Mouse (Mus musculus) thymus, adult 2 months (tissue): ENCODE results near the gene Myo15.

Source experiments
- CTCF ChIP-seq: fragments of 200-500 bp; IDR thresholded peaks from 2 replicates; pipeline ENCODE4 v1.5.1; 2012; ENCODE audit warnings: mild to moderate bottlenecking, control low read depth, low read length, moderate library complexity, borderline replicate concordance; ENCODE audit not compliant: control insufficient read depth, poor library complexity, insufficient read depth; ENCODE audit errors: extremely low read depth
- POLR2A ChIP-seq: fragments of 200-500 bp; IDR thresholded peaks from 2 replicates; pipeline ENCODE4 v1.6.1; 2012; ENCODE audit warnings: mild to moderate bottlenecking, low read length, control low read depth, moderate library complexity; ENCODE audit not compliant: control insufficient read depth, poor library complexity, insufficient read depth; ENCODE audit errors: extremely low read depth

GRCm38 (mm10) chr11:60535676-60536075, 66.5 kb downstream of the Myo15 start:
- no peak for TF ChIP-seq POLR2A
- TF ChIP-seq CTCF: no peak
